9 mouse cellular contexts compared by ENCODE assay signal in genomic region chr13:114455788-114456187, GRCm38 (mm10). TPM values are rescaled to one million over a fixed set of nuclear protein-coding genes. Genes with fewer than 3 reads are reported as not detected.
DNase-seq lines count a peak whose midpoint lies in the region; ATAC-seq and TF ChIP-seq lines count a peak whose summit lies in the region.
"Had no signal": no experiment of that assay in that cellular context is flagged by ENCODE, and none has a peak within 500 bp of the region (broad histone marks: within the 10 kb centered on the region; RNA-seq: fewer than 3 reads in every experiment).

No protein-coding gene starts in this region.

- no peak for DNase-seq in lung, embryonic 14.5 days
- DNase-seq in lung, postnatal 36 days = no peak
- no peak for DNase-seq in adrenal gland, adult 18-20 months (ENCODE audit: low spot score in 2 of 2)
- DNase-seq in left cerebral cortex, postnatal 10 days (ENCODE audit: extremely low spot score in 1 of 2, low spot score in 2 of 2) = no peak
- no peak for DNase-seq in adrenal gland, postnatal 4 days (ENCODE audit: low spot score in 2 of 2)
- DNase-seq: cerebellum, adult 11-12 months had no signal

- WGBS in lung, embryonic 14.5 days = 42% methylated on average over 13 of the region's 13 CpGs
- 21% methylated on average over 13 of the region's 13 CpGs for WGBS in forebrain, embryonic 15.5 days
- 50% methylated on average over 13 of the region's 13 CpGs for WGBS in limb, embryonic 12.5 days
- WGBS in neural tube, embryonic 14.5 days = 50% methylated on average over 13 of the region's 13 CpGs

- intact Hi-C loops in left cerebral cortex, postnatal 10 days (cut with DNase I) = loop anchor here (10.0 kb wide), 1 partner anchor 381 kb away; no protein-coding TSS in a partner anchor

- peak overlapping the region; percentile 13; the same call in 1 of the 2 replicates for H3K4me3 ChIP-seq in lung, embryonic 14.5 days (ENCODE audit: low read depth, low read length)
- peak overlapping the region; percentile 34 for H3K4me3 ChIP-seq in forebrain, embryonic 15.5 days
- H3K4me3 ChIP-seq in limb, embryonic 12.5 days (replicated peaks) = peak overlapping the region; percentile 54
- peak overlapping the region; percentile 28; the same call in 1 of the 2 replicates for H3K4me3 ChIP-seq in neural tube, embryonic 14.5 days (ENCODE audit: low read depth, low read length)

- no peak for TF ChIP-seq CTCF in lung, embryonic 14.5 days (IDR thresholded peaks at IDR 0.05; ENCODE audit: low read depth)

- H3K4me1 ChIP-seq in lung, embryonic 14.5 days (ENCODE audit: insufficient read depth) = no peaks in the 10 kb centered on the region
- peaks cover 43% of the 10 kb centered on the region for H3K4me1 ChIP-seq in forebrain, embryonic 15.5 days
- peaks cover 28% of the 10 kb centered on the region for H3K4me1 ChIP-seq in limb, embryonic 12.5 days (replicated peaks)
- peaks cover 4% of the 10 kb centered on the region; the same call in 1 of the 2 replicates for H3K4me1 ChIP-seq in neural tube, embryonic 14.5 days (ENCODE audit: control insufficient read depth, insufficient read depth, low read length)

- H3K36me3 ChIP-seq in lung, embryonic 14.5 days (ENCODE audit: insufficient read depth) = no peaks in the 10 kb centered on the region
- no peaks in the 10 kb centered on the region for H3K36me3 ChIP-seq in forebrain, embryonic 15.5 days
- H3K36me3 ChIP-seq in limb, embryonic 12.5 days = no peaks in the 10 kb centered on the region
- H3K36me3 ChIP-seq in neural tube, embryonic 14.5 days (ENCODE audit: control insufficient read depth, insufficient read depth, low read length) = no peaks in the 10 kb centered on the region

- no peak overlapping the region for H3K27ac ChIP-seq in lung, embryonic 14.5 days (ENCODE audit: low read depth)
- no peak overlapping the region for H3K27ac ChIP-seq in forebrain, embryonic 15.5 days (replicated peaks)
- no peak overlapping the region for H3K27ac ChIP-seq in limb, embryonic 12.5 days
- no peak overlapping the region for H3K27ac ChIP-seq in neural tube, embryonic 14.5 days (ENCODE audit: low read depth, low read length)

- peak overlapping the region; percentile 97 for H3K4me2 ChIP-seq in lung, embryonic 14.5 days
- peak overlapping the region; percentile 99 for H3K4me2 ChIP-seq in forebrain, embryonic 15.5 days (replicated peaks)
- H3K4me2 ChIP-seq in limb, embryonic 12.5 days = peak overlapping the region; percentile 94
- H3K4me2 ChIP-seq in neural tube, embryonic 14.5 days (ENCODE audit: low read depth, low read length) = peak overlapping the region; percentile 96

- no peak for ATAC-seq in lung, embryonic 14.5 days (ENCODE audit: insufficient read depth)
- no peak for ATAC-seq in forebrain, embryonic 15.5 days (replicated peaks)
- ATAC-seq in limb, embryonic 12.5 days (ENCODE audit: insufficient number of reproducible peaks, insufficient read depth, low FRiP score, low TSS enrichment, low read depth) = no peak
- ATAC-seq in neural tube, embryonic 14.5 days (ENCODE audit: low read depth) = no peak

- H3K9me3 ChIP-seq in lung, embryonic 14.5 days (ENCODE audit: low read depth, low read length) = no peaks in the 10 kb centered on the region
- no peaks in the 10 kb centered on the region for H3K9me3 ChIP-seq in forebrain, embryonic 15.5 days
- H3K9me3 ChIP-seq in limb, embryonic 12.5 days = no peaks in the 10 kb centered on the region
- H3K9me3 ChIP-seq in neural tube, embryonic 14.5 days (ENCODE audit: control insufficient read depth, low read length) = no peaks in the 10 kb centered on the region

- peaks cover 55% of the 10 kb centered on the region for H3K27me3 ChIP-seq in lung, embryonic 14.5 days (ENCODE audit: insufficient read depth, low read length)
- H3K27me3 ChIP-seq in forebrain, embryonic 15.5 days = peaks cover 27% of the 10 kb centered on the region
- peaks cover 63% of the 10 kb centered on the region for H3K27me3 ChIP-seq in limb, embryonic 12.5 days
- H3K27me3 ChIP-seq in neural tube, embryonic 14.5 days (ENCODE audit: control insufficient read depth, insufficient read depth, low read length) = peaks cover 15% of the 10 kb centered on the region

- H3K9ac ChIP-seq in lung, embryonic 14.5 days = no peak overlapping the region
- H3K9ac ChIP-seq in forebrain, embryonic 15.5 days (replicated peaks) = peak overlapping the region; percentile 19; the same call in 1 of the 2 replicates
- H3K9ac ChIP-seq in limb, embryonic 12.5 days (replicated peaks) = no peak overlapping the region
- H3K9ac ChIP-seq in neural tube, embryonic 14.5 days (replicated peaks; ENCODE audit: low read depth, low read length) = no peak overlapping the region

RNA-seq across cellular contexts. Expression of gene Fst, which starts 3.0 kb away (rescaled TPM):
- polyA plus RNA-seq in lung, embryonic 14.5 days (2014; fragmentation: Nextera tagmentation; extraction: Ambion mirVana) = 1.8 TPM in 2 replicates
- polyA plus RNA-seq in forebrain, embryonic 15.5 days (2015; fragmentation: Nextera tagmentation; extraction: Ambion mirVana) = 11.8 and 14.3 TPM in 2 replicates
- 35.1 and 36.5 TPM in 2 replicates for polyA plus RNA-seq in limb, embryonic 12.5 days (2016; fragmentation: Nextera tagmentation; extraction: Ambion mirVana)
- 4.5 and 6.4 TPM in 2 replicates for polyA plus RNA-seq in neural tube, embryonic 14.5 days (2014; fragmentation: Nextera tagmentation; extraction: Ambion mirVana)
- 1 to 10 TPM; 6.9 to 10.0 TPM for total RNA-seq in adrenal gland, adult 18-20 months (2021)
- total RNA-seq in left cerebral cortex, postnatal 10 days (2021) = 1 to 10 TPM; 1.5 to 2.7 TPM
- 10 to 100 TPM; 17.6 to 23.0 TPM for total RNA-seq in adrenal gland, postnatal 4 days (2021)
